Mouse (Mus musculus) intestine, embryonic 14.5 days (tissue): ENCODE data around the gene Exosc1. TPM values are rescaled to one million over a fixed set of nuclear protein-coding genes. Genes with fewer than 3 reads are reported as not detected.

Experiments
- ATAC-seq: fragments of 200-750 bp; cut with Nextera tagmentation; replicated peaks from 2 replicates; pipeline ENCODE4 v1.8.0; 2017; ENCODE audit warnings: low read depth, moderate number of reproducible peaks, moderate TSS enrichment, moderate library complexity; ENCODE audit not compliant: low FRiP score, low TSS enrichment
- DNase-seq: peaks from one replicate; pipeline ENCODE4 v3.0.0-alpha.2; 2018; ENCODE audit warnings: low spot score
- H3K27ac ChIP-seq: fragments of 300-500 bp; sonication (generic); 2 replicates; pipeline ENCODE4 v1.5.1; 2014; ENCODE audit warnings: low read depth, mild to moderate bottlenecking, control low read depth
- H3K27me3 ChIP-seq: fragments of 300-500 bp; sonication (generic); replicated peaks from 2 replicates; pipeline ENCODE4 v1.6.1; 2014; ENCODE audit warnings: low read length, control low read depth; ENCODE audit not compliant: control insufficient read depth, insufficient read depth
- H3K36me3 ChIP-seq: fragments of 300-500 bp; sonication (generic); 2 replicates; pipeline ENCODE4 v1.6.1; 2014; ENCODE audit warnings: low read length, control low read depth; ENCODE audit not compliant: control insufficient read depth, insufficient read depth
- H3K4me1 ChIP-seq: fragments of 300-500 bp; sonication (generic); replicated peaks from 2 replicates; pipeline ENCODE4 v1.6.1; 2014; ENCODE audit warnings: low read length, control low read depth, mixed read lengths; ENCODE audit not compliant: control insufficient read depth, insufficient read depth
- H3K4me2 ChIP-seq: fragments of 300-500 bp; sonication (generic); 2 replicates; pipeline ENCODE4 v1.6.1; 2014; ENCODE audit warnings: low read length
- H3K4me3 ChIP-seq: fragments of 300-500 bp; sonication (generic); 2 replicates; pipeline ENCODE4 v1.5.1; 2014; ENCODE audit warnings: low read depth, low read length, control low read depth, mixed read lengths
- H3K9ac ChIP-seq: fragments of 300-500 bp; sonication (generic); 2 replicates; pipeline ENCODE4 v1.6.1; 2014; ENCODE audit warnings: mild to moderate bottlenecking, low read length
- H3K9me3 ChIP-seq: fragments of 300-500 bp; sonication (generic); 2 replicates; pipeline ENCODE4 v1.6.1; 2016; ENCODE audit warnings: low read length, control low read depth; ENCODE audit not compliant: control insufficient read depth
- WGBS: fragments of 180-500 bp; shearing (Covaris S2); extraction: QIAGEN DNeasy Blood & Tissue Kit; methylation state at CpG from one replicate; pipeline ENCODE4 v1.1.7; 2014; 5-methylcytosine and 5-hydroxymethylcytosine counted together
- polyA plus RNA-seq: library from polyadenylated mRNA; unstranded; fragments of >200 nt; fragmentation: Nextera tagmentation; extraction: Ambion mirVana; gene quantifications from 2 replicates; pipeline ENCODE4 v1.2.1, GENCODE M21; 2014

Exosc1 gene
- polyA plus RNA-seq, 1 experiment from 2014 or later = 84.7 TPM

DNA sequence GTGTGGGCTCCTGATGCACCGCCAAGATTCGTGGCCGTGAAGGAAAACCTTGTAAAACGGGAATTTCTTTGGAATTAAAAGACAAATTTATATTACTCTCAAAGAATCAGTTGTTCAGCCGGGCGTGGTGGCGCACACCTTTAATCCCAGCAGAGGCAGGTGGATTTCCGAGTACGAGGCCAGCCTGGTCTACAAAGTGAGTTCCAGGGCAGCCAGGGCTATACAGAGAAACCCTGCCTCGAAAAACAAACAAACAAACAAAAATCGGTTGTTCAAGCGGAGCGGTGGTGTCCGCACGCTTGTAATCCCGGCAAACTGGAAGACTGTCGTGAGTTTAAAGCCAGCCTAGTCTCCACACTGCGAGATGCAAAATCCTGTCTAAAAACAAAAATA is 36.9 kb downstream of the Exosc1 start:
- Histone ChIP-seq H3K27me3 (no peaks in the 10 kb centered on the region), H3K27ac (no peak overlapping the region), H3K9me3 (no peaks in the 10 kb centered on the region), H3K36me3 (peaks cover 3% of the 10 kb centered on the region; the same call in 1 of the 2 replicates), H3K4me2 (peak overlapping the region; percentile 79), H3K4me1 (peaks cover 9% of the 10 kb centered on the region), H3K9ac (peak overlapping the region; percentile 33; the same call in 1 of the 2 replicates), H3K4me3 (peak overlapping the region; percentile 62)
- DNase-seq (no peak), ATAC-seq (0 out of 2 replicates have a peak, but pooled peaks have one; percentile 32)
- 16% methylated on average over 18 of the region's 18 CpGs for WGBS

DNA sequence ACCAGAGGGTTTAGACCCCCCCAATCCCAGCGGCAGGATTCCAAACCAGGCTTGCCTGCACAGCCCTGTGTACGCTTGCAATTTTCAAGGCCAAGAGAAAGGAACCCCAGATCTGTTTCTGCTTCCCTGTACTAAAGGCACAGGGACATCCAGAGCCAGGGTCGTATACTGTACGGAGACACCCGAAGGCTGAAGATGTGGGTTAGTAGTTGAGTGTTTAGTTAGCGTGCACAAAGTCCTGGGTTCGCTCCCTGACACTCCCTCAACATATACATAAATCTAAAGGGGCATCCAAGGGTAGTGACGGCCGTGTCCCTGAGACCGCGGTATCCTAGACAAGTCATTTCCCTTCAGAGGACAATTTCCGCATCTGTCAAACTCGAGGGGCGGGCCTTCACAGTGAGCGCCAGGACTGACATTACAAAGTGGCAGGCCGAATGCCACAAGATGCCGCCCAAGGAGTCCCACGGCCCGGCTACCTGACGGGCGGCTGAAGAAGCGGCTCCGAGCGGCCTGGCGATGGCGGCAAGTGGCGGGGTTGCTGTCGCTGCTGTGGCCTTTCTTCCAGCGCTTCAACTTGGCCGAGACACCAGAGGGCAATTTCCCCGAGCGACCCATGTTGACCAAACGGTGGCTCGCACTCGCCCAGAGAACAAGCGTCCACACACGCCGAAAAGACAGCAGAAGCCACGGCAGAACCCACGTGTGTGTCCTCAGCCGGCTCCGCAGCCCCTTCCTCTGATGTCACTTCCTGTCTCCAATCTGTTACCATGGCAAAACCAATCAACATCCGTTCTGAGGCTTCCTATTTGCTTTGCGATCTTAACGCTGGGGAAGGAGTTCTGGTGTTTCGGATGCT is 37.5 kb downstream of the Exosc1 start, which contains the start of gene Rrp12:
Gene Rrp12, minus strand, starts transcription at position 714 of the 859 bp plus-strand sequence.
- Histone ChIP-seq H3K4me3 (peak within 1 kb of the TSS; percentile 62), H3K9ac (peak within 1 kb of the TSS; percentile 54), H3K27me3 (no peaks in the 10 kb centered on the region), H3K4me2 (peak within 1 kb of the TSS; percentile 79), H3K36me3 (peaks cover 3% of the 10 kb centered on the region; the same call in 1 of the 2 replicates), H3K27ac (0 out of 2 replicates have a peak within 1 kb of the TSS, but pooled peaks have one; percentile 28), H3K9me3 (no peaks in the 10 kb centered on the region), H3K4me1 (peaks cover 9% of the 10 kb centered on the region)
- WGBS = 1% methylated on average over 46 of the region's 46 CpGs
- ATAC-seq (peak; percentile 91), DNase-seq (peak; percentile 81)

DNA sequence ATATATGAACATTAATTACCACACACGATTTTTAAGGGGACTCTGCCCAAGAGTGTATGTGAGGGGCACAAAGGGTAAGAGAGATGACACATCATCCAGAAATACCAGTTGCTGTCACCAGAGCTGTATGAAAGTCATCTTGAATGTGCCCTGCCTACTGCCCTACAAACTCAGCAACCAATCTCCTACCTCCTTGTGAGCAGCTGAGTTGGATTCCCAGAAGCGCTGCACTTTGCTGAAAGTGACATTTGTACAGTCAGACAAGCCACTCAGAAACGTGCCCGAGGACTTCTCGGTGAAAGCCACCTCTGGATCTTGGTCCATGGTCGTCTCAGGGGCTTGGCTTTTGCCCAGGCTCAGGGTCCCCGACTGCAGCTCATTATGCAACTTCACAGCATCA is 38.3 kb downstream of the Exosc1 start:
- WGBS = 49% methylated on average over 7 of the region's 7 CpGs
- Histone ChIP-seq H3K4me1 (peaks cover 9% of the 10 kb centered on the region), H3K4me2 (peak overlapping the region; percentile 79), H3K4me3 (peak overlapping the region; percentile 62), H3K36me3 (peaks cover 9% of the 10 kb centered on the region), H3K27me3 (no peaks in the 10 kb centered on the region), H3K9me3 (no peaks in the 10 kb centered on the region), H3K9ac (peak overlapping the region; percentile 54), H3K27ac (no peak overlapping the region)
- DNase-seq = no peak
- no peak for ATAC-seq

DNA sequence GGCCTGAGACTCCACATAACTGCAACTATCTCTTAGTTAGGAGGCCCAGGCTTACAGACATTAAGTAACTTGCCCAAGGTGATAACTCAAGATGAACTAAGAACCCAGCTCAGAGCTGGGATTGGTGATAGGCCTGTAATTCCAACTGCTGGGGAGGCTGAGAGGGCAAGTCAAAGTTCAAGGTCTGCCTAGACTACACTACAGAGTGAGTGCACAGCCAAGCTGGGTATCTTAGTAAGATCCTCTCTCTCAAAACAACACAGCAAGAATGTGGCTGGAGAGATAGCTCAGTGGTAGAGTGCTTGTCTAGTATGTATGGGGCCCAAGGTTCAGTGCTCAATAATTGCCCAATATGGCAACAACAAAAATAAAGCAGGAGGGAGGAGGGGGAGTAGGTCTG is 45.0 kb downstream of the Exosc1 start:
- Histone ChIP-seq H3K36me3 (peaks cover 65% of the 10 kb centered on the region), H3K4me1 (no peaks in the 10 kb centered on the region)
- no peak for ATAC-seq

DNA sequence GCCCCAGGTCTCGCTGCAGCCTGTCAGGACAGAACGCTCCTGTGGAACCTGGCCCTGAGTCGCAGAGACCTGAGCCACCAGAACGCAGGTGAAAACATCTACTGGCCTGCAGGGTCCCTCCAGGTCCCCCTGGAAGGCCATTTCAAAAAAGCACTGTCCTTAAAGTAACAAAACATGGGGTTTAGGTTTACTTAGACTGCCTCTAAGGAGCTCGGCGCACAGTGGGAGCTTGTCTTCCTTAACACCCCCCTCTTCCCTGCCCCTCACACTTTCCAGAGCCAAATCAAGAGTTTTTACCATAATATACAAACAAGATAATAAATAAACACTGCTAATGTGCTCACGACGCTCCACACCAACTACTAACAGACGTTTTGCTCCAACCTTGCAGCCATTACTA is 49.3 kb downstream of the Exosc1 start:
- 91% methylated on average over 9 of the region's 9 CpGs for WGBS
- Histone ChIP-seq H3K4me3 (no peak overlapping the region), H3K9ac (no peak overlapping the region), H3K27me3 (no peaks in the 10 kb centered on the region), H3K4me2 (no peak overlapping the region), H3K9me3 (no peaks in the 10 kb centered on the region), H3K4me1 (no peaks in the 10 kb centered on the region), H3K27ac (no peak overlapping the region), H3K36me3 (peaks cover 69% of the 10 kb centered on the region)
- ATAC-seq (no peak), DNase-seq (no peak)

More for the DNA sequence above, 45.0 kb downstream of the Exosc1 start:
- Histone ChIP-seq H3K9me3 (no peaks in the 10 kb centered on the region), H3K27ac (no peak overlapping the region), H3K4me3 (no peak overlapping the region), H3K4me2 (no peak overlapping the region), H3K27me3 (no peaks in the 10 kb centered on the region), H3K9ac (no peak overlapping the region)
- no peak for DNase-seq

DNA sequence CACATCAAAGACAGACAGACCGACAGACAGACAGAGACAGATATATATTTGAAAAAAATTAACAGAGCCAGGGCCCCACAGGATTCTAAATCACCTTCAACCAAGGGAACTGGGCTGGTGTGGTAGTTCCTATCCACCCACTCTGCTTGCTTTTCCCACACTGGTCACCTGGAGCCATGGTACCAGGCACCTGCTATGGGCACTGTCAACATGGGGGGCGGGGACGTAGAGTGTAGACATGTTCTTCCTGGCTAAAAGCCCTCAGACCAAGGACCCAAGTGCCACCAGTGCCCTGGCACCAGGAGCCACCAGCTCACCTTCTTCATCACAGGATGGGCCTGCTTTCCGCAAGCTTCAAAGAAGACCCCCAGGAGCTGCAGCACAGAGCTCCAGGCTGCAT is 51.4 kb downstream of the Exosc1 start:
- Histone ChIP-seq H3K27me3 (no peaks in the 10 kb centered on the region), H3K27ac (no peak overlapping the region), H3K36me3 (peaks cover 66% of the 10 kb centered on the region), H3K4me2 (no peak overlapping the region), H3K4me3 (no peak overlapping the region), H3K4me1 (no peaks in the 10 kb centered on the region), H3K9ac (no peak overlapping the region), H3K9me3 (no peaks in the 10 kb centered on the region)
- no peak for DNase-seq
- 96% methylated on average over 4 of the region's 4 CpGs for WGBS
- ATAC-seq = no peak

DNA sequence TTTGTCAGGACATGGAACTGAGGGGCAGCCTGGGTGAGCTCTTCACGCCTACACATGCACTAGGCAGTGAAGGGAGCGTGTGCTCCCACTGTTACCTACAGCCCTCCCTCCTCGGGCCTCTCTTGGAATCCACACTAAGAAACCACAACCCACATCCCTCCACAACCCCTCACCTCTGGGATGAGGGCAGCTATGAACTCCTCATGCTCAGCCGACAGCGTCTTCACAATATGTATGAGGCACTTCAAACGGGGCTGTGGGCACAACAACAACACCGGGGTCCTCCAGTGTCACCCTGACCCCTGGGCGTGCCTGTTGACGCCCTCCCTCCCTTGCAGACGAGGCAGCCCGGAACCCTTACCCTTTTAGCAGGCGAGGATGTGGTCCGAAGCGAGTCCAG is 58.9 kb downstream of the Exosc1 start:
- ATAC-seq (no peak), DNase-seq (no peak)
- Histone ChIP-seq H3K27me3 (no peaks in the 10 kb centered on the region), H3K27ac (no peak overlapping the region), H3K4me1 (no peaks in the 10 kb centered on the region), H3K4me3 (no peak overlapping the region), H3K9ac (no peak overlapping the region), H3K4me2 (no peak overlapping the region), H3K36me3 (peaks cover 75% of the 10 kb centered on the region), H3K9me3 (no peaks in the 10 kb centered on the region)
- 92% methylated on average over 14 of the region's 14 CpGs for WGBS
